Mouse (Mus musculus) liver, adult 2 months (tissue): Measurements from ENCODE around the gene Wdr82.

Experiments
- CTCF ChIP-seq: fragments of 200-500 bp; IDR thresholded peaks from 2 replicates; pipeline ENCODE4 v1.5.1; 2011; ENCODE audit warnings: low read depth, low read length, control low read depth
- POLR2A ChIP-seq: fragments of 200-500 bp; IDR thresholded peaks from 2 replicates; pipeline ENCODE4 v1.6.1; 2011; ENCODE audit warnings: low read length, control low read depth; ENCODE audit not compliant: insufficient read depth; ENCODE audit errors: extremely low read depth

DNA sequence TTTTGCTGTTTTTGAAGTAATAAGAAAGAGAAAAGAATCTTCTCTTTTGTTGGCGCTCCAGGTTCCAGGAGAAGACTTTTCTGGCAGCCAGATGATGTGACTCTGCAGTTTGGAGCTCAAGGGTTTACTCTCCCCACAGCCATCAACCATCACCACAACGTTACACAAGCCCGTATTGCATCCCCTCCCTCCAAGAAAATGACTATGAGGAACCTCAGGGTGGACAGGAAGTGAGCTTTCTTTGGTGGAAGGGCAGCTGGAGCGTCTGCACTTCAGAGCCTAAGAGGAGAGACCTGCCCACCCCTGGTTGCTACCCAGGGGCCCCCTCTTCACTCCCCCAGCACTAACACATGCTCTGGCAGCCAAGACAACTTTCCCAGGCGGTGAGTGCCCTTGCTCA is 23.4 kb upstream of the Wdr82 start:
- TF ChIP-seq POLR2A (no peak), CTCF (no peak)
